Mouse (Mus musculus): ENCODE data around the gene Ugt1a7c. TPM values are rescaled to one million over a fixed set of nuclear protein-coding genes. Genes with fewer than 3 reads are reported as not detected.

Gene Ugt1a7c
- 1.1 TPM for polyA plus RNA-seq (2015; fragmentation: Illumina TruSeq; extraction: RNeasy Lipid Tissue Mini Kit (QIAGEN cat#74804); ENCODE audit: low read depth, low replicate concordance)

DNA sequence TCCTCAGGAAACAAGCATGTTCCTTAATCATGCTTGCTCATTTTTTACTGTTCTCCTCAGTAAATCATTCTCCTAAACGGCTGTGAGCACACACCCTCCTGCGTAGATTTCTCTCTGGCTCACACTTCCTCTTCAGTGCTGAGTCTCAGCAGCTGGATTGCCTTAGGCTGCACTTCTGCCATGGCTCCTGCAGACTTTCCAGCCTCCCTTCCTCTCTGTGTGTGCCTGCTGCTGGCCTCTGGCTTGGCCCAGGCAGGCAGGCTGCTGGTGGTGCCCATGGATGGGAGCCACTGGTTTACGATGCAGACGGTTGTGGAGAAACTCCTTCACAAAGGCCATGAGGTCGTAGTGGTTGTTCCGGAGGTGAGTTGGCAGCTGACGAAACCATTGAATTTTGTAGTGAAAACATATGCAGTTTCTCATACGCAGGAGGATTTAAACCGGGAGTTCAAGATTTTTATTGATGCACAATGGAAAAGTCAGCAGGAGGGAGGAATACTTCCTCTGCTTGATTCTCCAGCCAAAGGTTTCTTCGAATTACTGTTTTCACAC lies at the start of gene Ugt1a7c:
Gene Ugt1a7c (plus strand): TSS at position 122 of the 552 bp plus-strand sequence.

GRCm38 (mm10) chr1:88055088-88055487 lies 39.8 kb upstream of the Ugt1a7c start, which contains the start of gene Ugt1a10:
Gene Ugt1a10 (plus strand): TSS chr1:88055388.

GRCm38 (mm10) chr1:88070495-88070894 lies 24.4 kb upstream of the Ugt1a7c start, which contains the start of gene Ugt1a9:
Gene Ugt1a9 (plus strand): TSS chr1:88070800.

GRCm38 (mm10) chr1:88087513-88087912 lies 7.3 kb upstream of the Ugt1a7c start, which contains the start of gene Ugt1a8:
Gene Ugt1a8 (plus strand): TSS chr1:88087813.

GRCm38 (mm10) chr1:88103019-88103418 lies 8.2 kb downstream of the Ugt1a7c start, which contains the start of gene Ugt1a6b:
Gene Ugt1a6b (plus strand): TSS chr1:88103252.

DNA sequence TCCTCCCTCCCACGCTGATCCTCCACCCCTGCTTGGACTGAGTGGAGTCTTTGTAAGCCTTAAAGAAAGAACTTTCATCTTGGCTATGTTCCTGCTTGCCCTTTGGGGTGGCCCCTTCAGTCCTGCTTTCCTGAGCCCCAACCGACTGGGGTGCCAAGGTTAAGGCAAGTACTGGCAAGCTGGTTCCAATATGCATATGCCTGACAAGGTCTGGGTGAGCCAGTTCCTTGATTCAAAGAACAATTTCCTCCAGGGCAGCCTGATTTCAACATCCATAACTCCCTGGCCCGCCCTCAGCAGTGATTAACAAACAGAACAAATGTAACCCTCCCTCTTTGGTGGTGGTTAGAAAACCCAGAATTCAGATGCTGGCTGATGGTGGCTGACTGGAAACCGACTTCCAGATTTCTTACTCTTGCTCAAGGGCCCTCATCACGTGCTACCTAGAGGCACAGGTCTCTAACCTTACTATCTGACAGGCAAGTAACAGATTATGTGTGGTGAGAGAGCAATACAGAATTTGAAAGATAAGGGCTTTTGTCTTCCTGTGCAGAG lies 39.7 kb downstream of the Ugt1a7c start, which contains the start of gene Ugt1a6a:
Gene Ugt1a6a (plus strand): TSS at position 353 of the 555 bp plus-strand sequence.

GRCm38 (mm10) chr1:88165711-88166110 lies 70.8 kb downstream of the Ugt1a7c start, which contains the start of gene Ugt1a5:
Gene Ugt1a5 (plus strand): TSS chr1:88166012.

GRCm38 (mm10) chr1:88200456-88200855 lies 105.6 kb downstream of the Ugt1a7c start, which contains the start of gene Ugt1a2:
Gene Ugt1a2 (plus strand): TSS chr1:88200601.

GRCm38 (mm10) chr1:88205294-88205922 lies 110.5 kb downstream of the Ugt1a7c start, which contains the start of gene Dnajb3:
Gene Dnajb3 (minus strand): TSS chr1:88205782.

GRCm38 (mm10) chr1:88211812-88212211 lies 117.0 kb downstream of the Ugt1a7c start, which contains the start of gene Ugt1a1:
Gene Ugt1a1 (plus strand): TSS chr1:88211959.

DNA sequence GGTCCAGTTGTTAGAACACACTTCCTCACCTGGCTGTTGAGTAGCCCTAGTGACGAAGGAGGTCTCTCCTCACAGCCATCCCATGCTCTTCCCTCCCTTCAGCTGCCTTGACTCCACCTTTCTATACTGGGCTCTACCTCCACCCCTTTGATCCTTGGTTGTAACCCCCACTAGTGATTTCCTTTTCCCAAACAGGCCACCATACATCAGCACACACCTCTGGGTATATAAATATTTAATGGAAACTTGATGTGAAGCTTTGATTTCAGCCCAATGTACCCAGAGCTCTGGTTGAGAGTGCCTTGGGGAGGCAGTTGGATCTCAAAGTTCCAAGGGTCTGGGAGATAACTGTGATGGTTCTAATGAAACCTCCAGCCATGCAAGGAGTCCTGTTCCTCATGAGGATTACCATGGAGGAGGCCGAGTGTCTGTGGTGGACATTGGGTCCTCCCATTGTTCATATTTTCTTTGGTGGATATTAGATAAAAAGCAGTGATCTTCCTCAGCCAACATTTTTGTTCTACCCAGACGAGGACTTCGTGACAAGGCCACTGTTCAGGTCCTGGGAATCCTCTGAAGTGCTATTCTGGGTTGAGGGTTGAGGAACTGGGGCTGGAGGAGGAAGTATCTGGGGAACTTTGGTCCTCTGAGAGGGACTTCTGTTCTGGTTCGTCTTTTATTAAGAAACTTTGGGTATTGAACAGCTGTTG lies 132.0 kb downstream of the Ugt1a7c start, which contains the start of gene Mroh2a:
Gene Mroh2a (plus strand): TSS at position 317 of the 710 bp plus-strand sequence.

Other genes with a start within 250 kb of the Ugt1a7c start
- gene Dgkd, start 241.8 kb upstream of the Ugt1a7c start, polyA plus RNA-seq (2015; fragmentation: Illumina TruSeq; extraction: RNeasy Lipid Tissue Mini Kit (QIAGEN cat#74804); ENCODE audit: low read depth, low replicate concordance) = 47.6 TPM
- gene Usp40, start 86.5 kb upstream of the Ugt1a7c start, polyA plus RNA-seq (2015; fragmentation: Illumina TruSeq; extraction: RNeasy Lipid Tissue Mini Kit (QIAGEN cat#74804); ENCODE audit: low read depth, low replicate concordance) = 11.7 TPM
- not detected for gene Ugt1a10, start 39.7 kb upstream of the Ugt1a7c start, polyA plus RNA-seq (2015; fragmentation: Illumina TruSeq; extraction: RNeasy Lipid Tissue Mini Kit (QIAGEN cat#74804); ENCODE audit: low read depth, low replicate concordance)
- gene Ugt1a9, start 24.3 kb upstream of the Ugt1a7c start, polyA plus RNA-seq (2015; fragmentation: Illumina TruSeq; extraction: RNeasy Lipid Tissue Mini Kit (QIAGEN cat#74804); ENCODE audit: low read depth, low replicate concordance) = not detected
- gene Ugt1a8, start 7.2 kb upstream of the Ugt1a7c start, polyA plus RNA-seq (2015; fragmentation: Illumina TruSeq; extraction: RNeasy Lipid Tissue Mini Kit (QIAGEN cat#74804); ENCODE audit: low read depth, low replicate concordance) = not detected
- gene Ugt1a6b, start 8.2 kb downstream of the Ugt1a7c start, polyA plus RNA-seq (2015; fragmentation: Illumina TruSeq; extraction: RNeasy Lipid Tissue Mini Kit (QIAGEN cat#74804); ENCODE audit: low read depth, low replicate concordance) = not detected
- gene Ugt1a6a, start 39.7 kb downstream of the Ugt1a7c start, polyA plus RNA-seq (2015; fragmentation: Illumina TruSeq; extraction: RNeasy Lipid Tissue Mini Kit (QIAGEN cat#74804); ENCODE audit: low read depth, low replicate concordance) = 3.1 TPM
- not detected for gene Ugt1a5, start 71.0 kb downstream of the Ugt1a7c start, polyA plus RNA-seq (2015; fragmentation: Illumina TruSeq; extraction: RNeasy Lipid Tissue Mini Kit (QIAGEN cat#74804); ENCODE audit: low read depth, low replicate concordance)
- gene Ugt1a2, start 105.5 kb downstream of the Ugt1a7c start, polyA plus RNA-seq (2015; fragmentation: Illumina TruSeq; extraction: RNeasy Lipid Tissue Mini Kit (QIAGEN cat#74804); ENCODE audit: low read depth, low replicate concordance) = not detected
- 2.6 TPM for gene Dnajb3, start 110.7 kb downstream of the Ugt1a7c start, polyA plus RNA-seq (2015; fragmentation: Illumina TruSeq; extraction: RNeasy Lipid Tissue Mini Kit (QIAGEN cat#74804); ENCODE audit: low read depth, low replicate concordance)
- not detected for gene Ugt1a1, start 116.9 kb downstream of the Ugt1a7c start, polyA plus RNA-seq (2015; fragmentation: Illumina TruSeq; extraction: RNeasy Lipid Tissue Mini Kit (QIAGEN cat#74804); ENCODE audit: low read depth, low replicate concordance)
- 0.28 TPM for gene Mroh2a, start 131.9 kb downstream of the Ugt1a7c start, polyA plus RNA-seq (2015; fragmentation: Illumina TruSeq; extraction: RNeasy Lipid Tissue Mini Kit (QIAGEN cat#74804); ENCODE audit: low read depth, low replicate concordance)
- 48.2 TPM for gene Hjurp, start 182.6 kb downstream of the Ugt1a7c start, polyA plus RNA-seq (2015; fragmentation: Illumina TruSeq; extraction: RNeasy Lipid Tissue Mini Kit (QIAGEN cat#74804); ENCODE audit: low read depth, low replicate concordance)
- 0.12 TPM for gene Trpm8, start 182.6 kb downstream of the Ugt1a7c start, polyA plus RNA-seq (2015; fragmentation: Illumina TruSeq; extraction: RNeasy Lipid Tissue Mini Kit (QIAGEN cat#74804); ENCODE audit: low read depth, low replicate concordance)

Measured in brain, adult 10 weeks (tissue).